Mouse (Mus musculus) hematopoietic multipotent progenitor cell, adult 10-12 weeks (in vitro differentiated cells): ENCODE measurements around the gene Olfr806. TPM values are rescaled to one million over a fixed set of nuclear protein-coding genes. Genes with fewer than 3 reads are reported as not detected.

Experiments used
- polyA plus RNA-seq: library from polyadenylated mRNA; stranded (reverse); fragments of >175 nt; gene quantifications from 2 replicates; pipeline ENCODE4 v1.2.3, GENCODE M21; 2012; ENCODE audit warnings: low replicate concordance

The Olfr806 gene
- polyA plus RNA-seq = not detected in 2 replicates

DNA sequence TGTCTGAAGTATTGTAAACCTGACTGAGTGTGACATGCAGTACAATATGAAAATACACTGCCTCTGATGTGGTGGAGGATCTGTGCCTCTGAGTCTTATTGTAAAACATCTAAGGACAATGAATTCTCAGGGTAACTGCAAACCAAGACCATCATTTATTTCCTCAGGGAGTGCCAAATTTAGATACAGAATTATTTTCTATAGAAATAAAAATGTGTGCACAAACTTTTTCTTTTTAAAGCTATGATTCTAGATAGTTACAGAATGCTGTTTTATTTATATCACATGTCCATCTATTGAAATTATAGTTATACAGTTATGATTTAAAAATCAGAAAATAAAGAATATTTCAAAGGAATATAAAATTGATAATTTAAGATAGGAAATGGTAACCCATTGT lies at the start of gene Olfr806:
Olfr806 (minus strand) TSS at position 101 of the 400 bp plus-strand sequence.

DNA sequence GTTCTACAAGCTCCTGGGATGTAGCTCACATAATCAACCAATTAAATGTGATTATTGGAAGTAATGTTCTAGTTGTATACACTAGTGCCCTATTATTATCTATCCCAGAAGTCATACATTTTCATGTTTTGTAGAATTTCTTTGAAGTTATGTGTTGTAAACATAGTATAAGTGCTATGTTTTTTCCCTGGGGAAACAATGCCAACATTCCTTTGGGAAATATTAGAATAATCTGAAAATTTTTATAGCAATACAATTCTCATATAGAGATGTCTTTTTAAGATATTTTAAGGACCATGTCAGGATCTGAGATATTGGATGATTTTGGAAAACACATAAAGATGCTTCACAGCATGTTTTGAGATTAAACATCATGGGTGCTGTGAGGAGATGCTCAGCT lies 32.6 kb upstream of the Olfr806 start, which contains the start of gene Olfr809:
Olfr809 (plus strand) TSS at position 301 of the 400 bp plus-strand sequence.

DNA sequence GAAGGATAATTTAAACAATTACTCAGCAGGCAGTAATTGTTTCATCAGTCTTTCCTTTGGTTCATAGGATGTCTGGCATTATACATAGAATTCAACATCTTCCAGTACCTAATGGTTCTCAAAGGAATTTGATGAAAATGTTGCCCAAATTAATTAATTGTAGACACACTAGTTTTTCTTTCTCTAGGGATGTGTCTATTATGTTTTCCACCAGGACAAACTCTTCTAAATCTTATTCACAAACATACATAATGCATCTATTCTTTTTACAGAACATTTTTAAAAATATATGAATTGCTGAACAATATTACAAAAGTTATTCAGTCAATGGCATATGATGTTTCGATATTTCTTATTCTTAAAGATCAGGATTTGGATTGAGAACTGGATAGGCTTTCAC lies 23.5 kb upstream of the Olfr806 start, which contains the start of gene Olfr808:
Olfr808 (plus strand) TSS at position 301 of the 400 bp plus-strand sequence.

DNA sequence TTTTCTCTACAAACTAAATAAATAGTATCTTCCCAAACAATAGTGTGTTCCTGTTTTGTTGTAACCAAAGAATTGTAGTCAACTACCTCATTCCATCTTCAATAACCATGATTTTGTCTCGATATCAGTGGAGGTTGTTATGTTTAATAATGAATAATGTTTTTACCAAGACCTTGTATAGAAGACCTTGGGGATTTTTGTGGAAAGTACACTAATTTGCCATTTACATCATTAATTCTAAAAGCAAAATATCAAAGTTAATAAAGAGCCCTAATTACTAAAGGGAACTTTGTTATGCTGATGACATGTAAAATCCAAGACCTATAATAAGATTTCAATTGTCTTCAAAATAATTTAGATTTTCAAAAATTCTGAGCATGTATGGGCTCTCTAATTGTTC lies 16.0 kb upstream of the Olfr806 start, which contains the start of gene Olfr807:
Olfr807 (minus strand) TSS at position 101 of the 400 bp plus-strand sequence.

DNA sequence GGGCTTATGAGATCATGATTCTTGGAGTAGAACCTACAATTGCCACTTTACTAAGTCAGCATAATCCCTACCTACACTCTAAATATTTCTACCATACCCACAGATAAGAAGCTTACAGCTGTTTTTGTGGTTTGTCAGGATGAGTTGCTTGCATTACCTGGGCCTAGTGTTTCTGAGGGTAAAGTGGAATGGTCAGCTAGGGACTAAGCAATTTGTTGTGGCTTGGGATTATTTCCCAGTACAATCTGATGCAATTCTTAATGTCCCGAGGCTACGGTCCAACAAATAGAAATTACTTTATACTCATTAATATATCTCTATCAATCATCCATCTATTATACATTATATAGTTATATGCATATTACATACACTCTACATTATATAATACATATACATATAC lies 12.4 kb downstream of the Olfr806 start, which contains the start of gene Olfr805:
Olfr805 (minus strand) TSS at position 101 of the 400 bp plus-strand sequence.

DNA sequence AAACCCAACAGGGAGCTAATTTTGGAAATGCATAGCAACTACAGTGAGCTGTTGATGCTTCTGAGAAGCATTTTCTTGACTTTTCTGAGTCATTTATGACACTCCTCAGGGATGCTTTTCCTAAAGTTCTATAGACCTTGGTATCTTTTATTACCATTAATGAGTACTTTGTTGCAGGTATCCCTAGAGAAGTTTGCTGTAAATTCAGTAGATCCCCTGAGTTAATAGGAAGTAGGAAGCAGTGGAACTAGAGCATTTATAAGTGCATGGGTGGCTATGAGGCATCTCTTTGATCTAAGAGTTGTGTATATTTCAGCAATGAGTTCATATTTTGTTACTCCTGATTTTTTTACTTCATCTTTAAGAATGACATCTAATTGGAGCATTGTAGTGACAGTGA lies 38.8 kb downstream of the Olfr806 start, which contains the start of gene Olfr804:
Olfr804 (plus strand) TSS at position 301 of the 400 bp plus-strand sequence.

DNA sequence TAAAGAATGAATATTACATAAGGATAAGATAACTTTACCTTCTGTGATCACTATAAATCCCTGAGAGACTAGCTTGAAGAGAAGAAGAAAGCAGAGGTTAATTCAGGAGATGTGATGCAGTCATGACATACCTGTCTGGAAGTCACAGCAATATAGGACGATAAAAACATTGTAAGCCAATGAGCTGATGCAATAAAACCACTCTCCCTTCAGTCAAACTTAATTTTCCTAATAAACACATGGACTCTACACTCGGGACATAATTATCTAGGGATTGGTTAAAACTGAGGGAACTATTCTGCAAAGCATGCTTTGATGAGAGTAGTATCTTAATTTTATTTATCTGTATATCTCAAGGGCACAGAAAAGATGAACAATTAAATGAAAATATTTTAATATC lies 47.5 kb downstream of the Olfr806 start, which contains the start of gene Olfr803:
Olfr803 (minus strand) TSS at position 101 of the 400 bp plus-strand sequence.

DNA sequence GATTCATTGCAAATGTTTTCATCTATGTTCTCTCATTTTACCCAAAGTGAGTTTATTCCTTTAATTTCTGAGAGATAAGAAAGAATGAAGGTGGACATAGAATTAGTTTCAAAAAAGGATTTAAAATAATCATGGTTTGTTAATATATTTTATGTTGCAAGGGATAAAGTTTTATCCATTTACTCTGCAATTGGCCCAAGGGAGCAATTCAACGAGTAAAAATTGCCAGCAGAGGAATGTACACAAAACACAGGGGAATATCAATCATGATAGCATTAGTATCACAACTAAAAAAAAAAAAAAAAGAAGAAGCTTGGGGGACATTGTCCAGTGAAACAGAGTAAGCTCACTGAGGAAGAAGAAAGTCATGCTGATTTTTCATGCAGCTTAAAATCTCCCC lies 53.7 kb downstream of the Olfr806 start, which contains the start of gene Olfr802:
Olfr802 (minus strand) TSS at position 101 of the 400 bp plus-strand sequence.

Other genes with a start within 250 kb of the Olfr806 start
- gene Olfr790, start 243.4 kb downstream of the Olfr806 start, polyA plus RNA-seq = not detected in 2 replicates
- not detected in 2 replicates for gene Olfr791, start 220.1 kb downstream of the Olfr806 start, polyA plus RNA-seq
- gene Olfr792, start 202.8 kb downstream of the Olfr806 start, polyA plus RNA-seq = not detected in 2 replicates
- not detected in 2 replicates for gene Olfr794, start 174.3 kb downstream of the Olfr806 start, polyA plus RNA-seq
- gene Olfr796, start 129.4 kb downstream of the Olfr806 start, polyA plus RNA-seq = not detected in 2 replicates
- gene Olfr798, start 114.0 kb downstream of the Olfr806 start, polyA plus RNA-seq = not detected in 2 replicates
- not detected in 2 replicates for gene Olfr799, start 104.4 kb downstream of the Olfr806 start, polyA plus RNA-seq
- gene Olfr800, start 84.2 kb downstream of the Olfr806 start, polyA plus RNA-seq = not detected in 2 replicates
- not detected in 2 replicates for gene Olfr801, start 68.1 kb downstream of the Olfr806 start, polyA plus RNA-seq
- gene Olfr802, start 53.8 kb downstream of the Olfr806 start, polyA plus RNA-seq = 0.15 TPM in 1 of 2 replicates, not detected in the other
- not detected in 2 replicates for gene Olfr803, start 47.6 kb downstream of the Olfr806 start, polyA plus RNA-seq
- not detected in 2 replicates for gene Olfr804, start 38.7 kb downstream of the Olfr806 start, polyA plus RNA-seq
- gene Olfr805, start 12.5 kb downstream of the Olfr806 start, polyA plus RNA-seq = not detected in 2 replicates
- gene Olfr807, start 15.9 kb upstream of the Olfr806 start, polyA plus RNA-seq = not detected in 2 replicates
- not detected in 2 replicates for gene Olfr808, start 23.6 kb upstream of the Olfr806 start, polyA plus RNA-seq
- not detected in 2 replicates for gene Olfr809, start 32.7 kb upstream of the Olfr806 start, polyA plus RNA-seq
- gene Olfr810, start 53.0 kb upstream of the Olfr806 start, polyA plus RNA-seq = not detected in 2 replicates
- gene Olfr811, start 62.5 kb upstream of the Olfr806 start, polyA plus RNA-seq = not detected in 2 replicates
- not detected in 2 replicates for gene Olfr812, start 104.2 kb upstream of the Olfr806 start, polyA plus RNA-seq
- gene Olfr813, start 113.4 kb upstream of the Olfr806 start, polyA plus RNA-seq = not detected in 2 replicates
- gene Olfr814, start 137.9 kb upstream of the Olfr806 start, polyA plus RNA-seq = not detected in 2 replicates
- not detected in 2 replicates for gene Olfr815, start 163.9 kb upstream of the Olfr806 start, polyA plus RNA-seq
- not detected in 2 replicates for gene Olfr816, start 173.7 kb upstream of the Olfr806 start, polyA plus RNA-seq
- not detected in 2 replicates for gene Olfr818, start 207.2 kb upstream of the Olfr806 start, polyA plus RNA-seq
- gene Olfr819, start 225.3 kb upstream of the Olfr806 start, polyA plus RNA-seq = not detected in 2 replicates
- gene Olfr247, start 234.2 kb upstream of the Olfr806 start, polyA plus RNA-seq = not detected in 2 replicates
- gene Gm10310, start 243.1 kb upstream of the Olfr806 start, polyA plus RNA-seq = not detected in 2 replicates